Mouse (Mus musculus): ENCODE results near the gene Wdr93. TPM values are rescaled to one million over a fixed set of nuclear protein-coding genes. Genes with fewer than 3 reads are reported as not detected.
A peak's percentile ranks its signal among the peaks of the same experiment; 100 is the strongest.
"Not testable (repeated sequence)": the region's sequence is repeated elsewhere in the genome, so short reads cannot be mapped to it uniquely, and the experiment has no call there.

The Wdr93 gene
- total RNA-seq, 1 experiment from 2014 or later = 2.1 TPM

DNA sequence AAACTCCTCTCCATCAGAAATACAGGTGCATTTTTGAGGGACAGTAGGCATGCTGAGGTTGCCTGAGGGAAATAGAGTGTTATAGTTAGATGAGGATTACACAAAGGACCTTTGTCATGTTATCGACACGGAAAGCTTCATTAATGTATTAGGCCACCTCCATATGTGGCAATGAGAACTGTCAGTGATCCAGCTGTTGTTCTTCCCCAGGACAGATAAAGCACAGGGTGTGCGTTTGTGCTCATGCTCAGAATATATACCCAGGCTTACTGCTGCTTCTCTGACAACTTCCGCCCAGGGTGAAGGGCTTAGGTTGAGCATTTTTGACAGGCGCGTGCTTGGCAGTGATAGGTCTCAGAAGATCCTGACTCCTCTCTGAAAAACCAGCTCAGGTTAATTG is 6.5 kb downstream of the Wdr93 start:
- no peak for DNase-seq

DNA sequence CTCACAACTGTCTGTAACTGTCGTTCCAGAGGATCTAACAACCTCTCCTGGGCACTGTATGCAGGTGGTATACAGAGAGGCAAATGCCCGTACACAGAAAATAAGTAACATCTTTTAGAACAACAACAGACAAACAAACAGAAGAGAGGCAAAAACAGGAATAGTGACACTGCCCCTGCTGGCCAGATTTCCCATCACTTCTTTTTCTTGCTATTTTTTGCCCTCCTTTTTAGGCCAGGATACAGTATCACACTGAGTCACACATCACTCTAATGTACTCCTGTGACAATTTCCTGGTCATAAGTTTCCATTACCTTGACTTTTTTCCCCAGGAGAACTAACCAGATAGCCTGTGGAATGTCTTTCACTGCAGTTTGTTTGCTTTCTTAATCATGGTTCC is 13.4 kb downstream of the Wdr93 start:
- DNase-seq = no peak

DNA sequence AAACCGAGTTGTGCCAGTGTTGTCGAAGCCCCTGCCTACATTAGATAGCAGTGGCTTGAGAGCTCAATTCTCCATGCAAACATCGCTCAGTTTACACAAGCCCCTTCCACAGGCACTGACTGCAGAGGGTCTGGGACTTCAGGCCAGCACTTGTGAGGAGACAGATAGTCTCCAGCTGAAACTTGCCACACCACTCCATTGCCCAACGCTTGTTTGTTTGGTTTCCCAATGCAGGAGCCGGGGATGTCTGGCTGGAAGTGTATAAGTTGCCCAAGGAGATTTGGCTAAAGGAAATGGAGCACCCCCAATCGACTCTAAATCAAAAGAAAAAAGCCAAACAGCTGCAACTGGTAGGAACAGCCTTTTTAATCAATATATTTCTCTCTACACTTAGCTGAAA is 15.2 kb downstream of the Wdr93 start:
- DNase-seq = no peak

DNA sequence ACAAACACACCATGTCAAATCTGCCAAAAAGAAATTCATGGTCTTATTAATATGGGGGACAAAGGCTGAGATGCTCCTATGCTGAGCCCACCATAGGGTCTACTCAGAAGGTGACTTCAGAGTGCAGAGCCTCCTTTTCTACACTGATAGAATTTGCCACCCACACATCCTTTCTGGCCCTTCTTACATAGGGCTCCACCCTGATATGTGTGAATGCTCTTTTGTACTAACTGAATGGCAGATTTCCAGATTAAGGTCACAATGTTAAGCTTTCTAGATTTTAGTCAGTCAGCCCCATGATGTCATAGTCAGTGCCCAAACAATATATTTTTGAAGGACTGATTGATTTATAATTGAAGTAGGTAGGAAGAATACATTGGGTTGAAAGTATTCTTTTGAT is 16.8 kb downstream of the Wdr93 start:
- DNase-seq = no peak

DNA sequence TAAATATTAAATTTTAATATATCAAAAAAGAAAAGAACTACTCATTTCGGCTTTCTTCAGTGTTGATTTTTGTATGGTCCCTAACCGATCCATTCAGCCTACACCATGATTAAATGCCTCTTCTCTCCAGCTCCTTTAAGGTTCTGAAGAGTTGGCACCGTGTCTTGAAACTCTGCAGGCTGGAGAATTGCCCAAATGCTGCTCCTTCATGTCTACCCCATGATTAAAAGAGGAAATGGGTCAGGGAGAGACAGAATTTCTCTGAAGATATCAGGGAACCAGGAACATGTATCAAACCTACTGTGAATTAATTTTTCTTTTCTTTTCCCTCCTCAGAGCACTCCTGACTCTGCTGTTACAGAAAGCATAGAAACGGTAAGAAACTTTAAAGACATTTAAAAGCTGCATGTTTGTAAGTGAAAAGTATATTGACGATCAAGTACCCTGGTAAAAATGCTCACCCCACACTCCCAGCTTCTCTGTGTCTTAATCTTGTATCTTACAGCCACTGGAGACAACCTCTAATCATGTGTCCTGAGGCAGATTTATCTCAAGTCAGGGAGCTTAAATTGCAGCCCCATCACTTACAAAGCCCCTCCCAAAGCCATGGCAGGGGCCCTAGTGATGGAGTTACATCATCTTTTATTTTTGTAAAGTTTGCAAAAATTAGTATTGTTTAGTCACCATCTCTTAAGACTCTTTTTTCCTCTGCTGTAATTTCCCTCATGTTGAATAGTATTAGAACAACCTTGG is 18.3 kb downstream of the Wdr93 start:
- no peak for DNase-seq

DNA sequence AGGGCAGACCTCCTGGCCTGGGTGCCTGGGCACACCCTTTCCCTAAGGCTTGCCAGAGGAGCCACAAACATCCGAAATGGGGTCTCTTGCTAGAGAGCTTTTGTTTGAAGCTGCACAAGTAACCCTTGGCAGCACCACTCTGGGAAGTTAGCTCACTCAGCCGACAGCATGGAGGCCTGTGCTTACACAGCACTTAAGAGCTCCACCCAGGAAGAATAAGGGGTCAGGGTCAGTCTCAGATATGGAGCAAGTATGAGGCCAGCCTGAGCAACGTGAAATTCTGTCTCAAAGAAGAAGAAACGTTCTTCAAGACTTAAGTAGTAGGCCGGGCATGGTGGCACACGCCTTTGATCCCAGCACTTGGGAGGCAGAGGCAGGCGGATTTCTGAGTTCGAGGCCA is 19.1 kb downstream of the Wdr93 start:
- DNase-seq = no peak

DNA sequence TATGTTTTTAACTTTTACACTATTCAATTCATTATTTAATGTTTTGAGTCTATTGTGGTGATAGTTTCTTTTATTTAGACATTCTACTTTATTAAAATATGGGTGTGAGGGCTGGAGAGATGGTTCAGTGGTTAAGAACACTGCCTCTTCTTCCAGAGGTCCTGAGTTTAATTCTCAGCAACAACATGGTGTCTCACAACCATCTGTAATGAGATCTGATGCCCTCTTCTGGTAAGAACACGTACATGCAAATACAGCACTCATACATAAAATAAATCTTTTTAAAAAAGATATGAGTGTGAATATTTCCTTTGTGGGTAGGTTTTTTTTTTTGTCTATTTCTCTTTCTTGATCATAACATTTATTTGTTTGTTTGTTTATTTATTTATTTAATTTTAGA is 23.0 kb downstream of the Wdr93 start:
- DNase-seq = no peak

DNA sequence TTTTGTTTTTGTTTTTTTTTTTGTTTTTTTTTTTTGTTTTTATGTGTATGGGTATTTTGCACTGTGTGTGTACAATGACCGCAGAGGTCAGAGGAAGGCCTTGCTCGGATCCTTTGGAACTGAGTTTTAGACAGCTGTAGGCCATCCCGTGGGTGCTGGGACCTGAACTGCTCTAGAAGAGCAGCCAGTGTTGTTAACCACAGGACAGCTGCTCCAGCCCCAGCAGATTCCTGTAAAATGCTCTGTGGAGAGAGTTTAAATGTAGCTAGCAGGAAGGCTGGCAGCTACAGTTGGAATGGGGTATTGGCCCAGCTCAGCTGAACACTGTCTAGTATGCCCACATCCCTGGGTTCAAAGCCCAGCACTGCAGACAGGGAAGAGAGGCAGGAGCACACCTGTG is 26.7 kb downstream of the Wdr93 start:
- no peak for DNase-seq

DNA sequence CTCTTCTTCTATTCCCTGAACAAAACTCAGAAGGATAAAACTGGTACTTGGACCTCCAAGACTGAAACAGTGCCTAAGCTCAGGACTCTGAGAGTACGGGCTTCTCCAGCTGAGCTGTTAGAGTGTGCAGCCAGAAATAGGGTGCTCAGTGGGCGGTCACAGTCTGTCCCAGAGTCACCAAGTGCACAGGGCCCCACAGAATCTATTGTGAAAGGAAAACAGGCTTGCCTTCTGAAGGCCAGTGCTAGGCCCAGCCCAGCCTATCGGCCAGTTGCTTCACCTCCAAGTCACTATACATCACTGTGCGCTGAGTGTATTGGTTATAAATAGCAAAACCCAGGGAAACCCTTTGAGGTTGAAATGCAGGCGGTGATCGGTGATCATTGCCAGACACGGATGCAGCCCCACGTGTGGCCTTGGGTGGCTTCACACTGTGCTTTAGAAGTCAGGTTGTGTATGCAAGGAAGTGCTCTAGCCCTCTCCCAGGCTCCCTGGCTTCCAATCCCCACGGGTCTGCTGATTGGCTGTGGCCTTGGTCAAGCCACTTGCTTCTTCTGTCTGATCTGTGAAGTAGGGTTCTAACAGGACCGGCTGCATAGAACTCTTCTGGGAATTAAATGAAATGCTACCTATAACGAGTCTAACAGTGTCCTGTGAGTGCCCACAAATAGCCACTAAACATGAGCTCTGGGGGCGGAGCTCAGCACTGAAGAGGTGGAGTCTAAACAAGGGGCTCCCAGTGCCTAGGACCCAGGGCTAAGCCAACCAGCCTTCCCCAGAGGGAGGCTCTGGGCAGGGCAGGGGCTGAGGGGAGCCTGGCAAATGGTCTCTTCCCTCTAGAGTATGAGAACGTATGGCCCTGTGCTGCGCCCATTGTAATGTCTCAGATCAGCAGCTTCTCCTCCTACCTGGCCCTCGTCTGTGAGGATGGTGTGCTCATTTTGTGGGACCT is 28.9 kb downstream of the Wdr93 start:
- DNase-seq = no peak

DNA sequence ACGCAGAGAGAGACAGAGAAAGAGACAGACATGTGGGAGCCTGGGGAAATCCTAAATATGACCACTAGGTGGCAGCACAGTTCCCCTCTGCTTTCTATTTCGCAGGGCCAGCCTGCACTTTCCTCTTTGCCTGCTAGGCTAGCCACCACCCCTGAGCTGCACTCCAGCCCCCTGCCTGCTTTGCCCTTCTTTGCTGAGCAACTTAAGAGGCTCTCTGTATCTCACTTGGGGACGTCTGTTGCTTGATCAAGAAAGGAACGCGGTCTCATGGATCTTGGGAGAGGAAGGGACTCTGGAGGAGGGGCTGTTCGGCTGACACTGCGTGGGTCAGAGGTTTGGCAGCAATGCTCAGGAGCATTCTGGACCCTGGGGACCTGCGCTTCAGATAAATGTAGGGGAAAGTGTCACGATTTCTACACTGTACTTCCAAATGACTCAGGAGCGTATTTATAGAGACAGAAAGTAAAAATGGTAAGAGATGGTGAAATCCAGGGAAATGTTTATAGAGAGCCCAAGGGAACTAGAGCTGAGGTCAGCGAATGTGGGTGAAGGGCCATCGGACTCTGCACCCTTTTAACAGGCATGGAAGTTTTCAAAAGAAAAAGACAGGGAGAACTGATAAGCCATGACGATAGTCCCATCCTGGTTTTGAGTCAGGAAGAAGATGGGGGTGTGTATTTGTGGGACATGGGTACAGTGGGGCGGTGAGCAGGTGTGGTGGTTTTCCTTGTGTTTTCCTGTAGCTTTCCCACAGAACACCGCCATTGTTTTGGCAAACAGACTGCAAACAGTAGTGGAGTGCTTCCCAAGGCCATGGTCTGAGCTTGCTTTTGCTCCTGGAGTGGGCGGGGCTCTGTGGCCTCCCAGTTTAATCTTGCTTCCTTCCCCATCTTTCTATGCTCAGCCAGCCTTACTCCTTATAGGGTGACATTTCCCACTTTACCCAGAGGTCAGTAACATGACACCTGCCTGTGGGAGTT is 38.0 kb downstream of the Wdr93 start:
- DNase-seq = peak; percentile 71

DNA sequence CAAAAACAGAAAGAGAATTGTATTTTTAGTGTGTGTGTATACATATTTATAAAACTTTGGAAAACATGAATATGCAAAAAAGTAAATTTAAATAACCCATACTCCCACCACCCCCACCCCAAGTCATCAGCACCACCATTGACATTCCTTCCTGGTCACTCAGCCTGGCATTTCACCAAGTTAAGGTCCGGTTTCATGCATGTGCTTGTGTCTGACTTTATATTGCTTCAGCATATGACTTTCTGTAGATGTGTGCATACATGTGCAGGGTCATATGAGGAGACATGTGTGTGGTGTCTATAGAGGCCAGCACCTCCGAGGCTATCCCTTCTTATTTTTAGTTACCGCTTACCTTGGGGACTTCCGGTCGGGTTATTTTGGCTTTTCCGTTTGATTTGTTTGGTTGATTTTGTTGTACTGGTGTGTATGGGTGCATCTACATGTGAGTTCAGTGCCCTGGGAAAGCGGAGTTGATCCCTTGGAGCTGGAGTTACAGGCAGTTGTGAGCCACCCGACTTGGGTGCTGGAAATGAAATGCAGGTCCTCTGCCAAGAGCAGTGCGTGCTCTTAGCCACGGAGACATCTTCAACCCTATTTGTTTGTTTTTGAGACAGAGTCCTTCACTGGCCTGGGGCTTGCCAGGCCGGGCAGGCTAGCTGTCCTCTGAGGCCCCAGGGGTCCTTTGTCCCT is 39.0 kb downstream of the Wdr93 start:
- no peak for DNase-seq

DNA sequence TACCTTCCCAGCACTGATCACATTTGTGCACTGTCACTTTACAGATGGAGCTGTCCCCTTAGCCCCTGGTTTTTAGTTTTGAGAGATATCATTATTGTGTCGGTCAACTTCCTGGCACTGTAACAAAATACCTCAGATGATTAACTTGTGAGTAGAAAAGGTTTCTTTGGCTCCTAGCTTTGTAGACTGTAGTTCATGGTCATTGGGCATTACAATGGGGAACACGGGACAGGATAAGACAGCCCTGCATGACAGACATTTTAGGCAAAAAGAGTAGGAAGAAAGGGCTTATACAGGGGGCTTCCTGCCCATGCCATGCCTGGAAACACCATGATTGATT is 39.5 kb downstream of the Wdr93 start:
- no peak for DNase-seq

DNA sequence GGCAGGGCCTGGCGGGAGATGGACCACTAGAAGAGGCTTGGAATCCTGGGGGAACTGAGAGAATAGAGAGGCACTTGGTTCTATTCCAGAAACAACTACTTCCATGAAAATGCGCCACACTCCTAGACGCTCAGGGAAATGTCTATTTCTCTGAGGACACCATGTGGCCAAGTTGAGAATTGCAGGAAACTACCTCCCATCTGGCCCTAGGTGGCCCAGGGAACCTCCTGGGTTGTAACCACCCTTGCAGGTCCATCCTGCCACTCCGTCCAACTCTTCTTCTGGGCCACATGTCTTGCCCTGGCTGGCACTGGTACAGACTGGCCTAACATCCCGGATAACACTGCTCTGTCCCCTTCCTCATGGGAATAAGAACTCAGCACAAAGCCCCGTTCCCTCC is 43.3 kb downstream of the Wdr93 start:
- DNase-seq = peak; percentile 60

DNA sequence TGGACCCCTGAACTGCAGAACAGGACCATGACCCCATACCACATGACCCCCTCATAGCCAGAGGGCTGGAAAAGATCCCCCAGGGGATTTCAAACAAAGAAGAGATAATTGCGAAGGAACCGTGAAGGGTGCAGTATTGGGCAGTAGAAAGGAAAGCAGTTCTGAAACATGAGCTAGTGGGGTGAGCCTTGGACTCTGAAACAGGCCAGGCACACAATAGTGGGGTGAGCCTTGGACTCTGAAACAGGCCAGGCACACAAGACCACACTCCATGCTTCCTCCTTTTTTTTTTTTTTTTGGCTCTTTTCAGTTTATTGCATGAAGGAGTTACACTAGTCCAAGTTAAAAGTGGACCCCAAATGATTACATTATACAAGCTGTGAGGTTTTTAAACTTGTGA is 46.8 kb downstream of the Wdr93 start:
- not testable (repeated sequence) for DNase-seq

DNA sequence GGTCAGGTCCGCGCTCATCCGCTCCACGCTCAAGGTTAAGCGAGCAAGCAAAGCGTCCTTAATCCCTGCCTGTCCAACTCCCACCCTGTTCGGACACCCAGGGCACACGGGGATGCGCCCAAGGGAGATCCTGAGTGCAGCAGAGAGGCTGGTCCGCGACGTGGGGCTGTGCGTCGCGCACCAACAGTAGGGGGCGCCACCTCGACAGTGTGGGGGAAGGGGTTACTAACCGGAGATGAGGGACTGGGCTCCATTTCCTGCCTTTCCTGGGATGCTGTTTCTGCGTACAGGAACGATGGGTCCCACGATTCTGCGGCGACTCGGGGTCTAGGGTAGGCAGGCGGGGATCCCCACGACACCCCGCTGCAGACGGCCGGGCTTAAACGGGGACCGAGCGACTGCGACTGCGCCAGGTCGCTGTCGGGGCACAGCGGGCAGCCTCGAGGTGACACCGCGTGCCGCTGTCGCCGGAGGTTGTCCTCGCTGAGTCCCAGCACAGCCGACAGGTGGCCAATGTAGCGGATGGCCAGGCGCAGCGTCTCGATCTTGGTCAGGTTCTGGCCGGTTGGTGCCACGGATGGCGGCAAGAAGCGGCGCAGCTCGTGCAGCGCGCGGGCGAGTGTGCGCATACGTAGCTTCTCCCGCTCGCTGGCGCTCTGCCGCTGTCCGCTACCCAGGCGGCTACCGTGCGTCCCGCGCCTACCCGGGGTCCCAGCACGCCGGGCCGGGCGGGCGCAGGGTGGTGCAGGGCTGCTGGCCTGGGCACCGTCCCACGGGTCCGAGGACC is 49.9 kb downstream of the Wdr93 start:
- DNase-seq = peak; percentile 61

DNA sequence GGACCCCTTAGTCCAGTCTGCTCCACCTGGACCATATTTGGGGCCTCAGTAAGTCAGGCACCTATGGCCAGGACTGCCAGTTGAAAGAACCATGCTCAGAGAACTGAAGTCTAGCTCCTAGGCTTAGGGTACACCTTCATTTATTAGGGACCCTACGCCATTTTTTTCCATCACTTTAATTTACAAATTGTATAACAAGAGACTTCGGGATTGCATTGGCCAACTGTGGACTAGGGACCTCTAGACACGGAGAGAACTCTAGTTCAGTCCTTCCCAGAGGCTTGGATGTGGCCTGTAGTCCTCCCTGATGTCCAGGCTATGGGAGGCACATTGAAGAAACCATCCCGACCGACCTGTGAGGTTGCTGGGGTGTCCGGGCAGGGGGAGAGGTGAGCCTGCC is 50.7 kb downstream of the Wdr93 start, which contains the start of gene Mesp1:
TSS of gene Mesp1 (minus strand) at position 101 of the 400 bp plus-strand sequence.
- DNase-seq = no peak

DNA sequence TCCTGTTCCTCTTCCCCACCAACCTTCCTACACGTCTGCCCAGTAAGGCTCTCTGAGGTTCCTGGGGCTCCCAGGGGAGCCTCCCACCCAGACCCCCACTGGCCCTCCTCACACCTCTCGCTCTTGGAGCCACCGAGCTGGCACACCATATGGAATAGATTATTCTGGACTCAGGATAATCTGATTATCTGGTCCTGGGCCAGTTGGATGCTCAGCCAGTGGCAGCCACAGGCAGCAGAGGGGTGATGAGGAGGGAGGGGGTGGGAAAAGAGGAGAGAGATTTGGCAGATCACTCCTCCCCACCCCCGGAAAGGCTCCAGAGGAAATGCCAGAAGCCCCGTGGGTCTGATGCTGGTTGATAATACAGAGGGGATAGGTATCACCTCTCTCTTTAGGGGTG is 55.6 kb downstream of the Wdr93 start:
- DNase-seq = no peak

DNA sequence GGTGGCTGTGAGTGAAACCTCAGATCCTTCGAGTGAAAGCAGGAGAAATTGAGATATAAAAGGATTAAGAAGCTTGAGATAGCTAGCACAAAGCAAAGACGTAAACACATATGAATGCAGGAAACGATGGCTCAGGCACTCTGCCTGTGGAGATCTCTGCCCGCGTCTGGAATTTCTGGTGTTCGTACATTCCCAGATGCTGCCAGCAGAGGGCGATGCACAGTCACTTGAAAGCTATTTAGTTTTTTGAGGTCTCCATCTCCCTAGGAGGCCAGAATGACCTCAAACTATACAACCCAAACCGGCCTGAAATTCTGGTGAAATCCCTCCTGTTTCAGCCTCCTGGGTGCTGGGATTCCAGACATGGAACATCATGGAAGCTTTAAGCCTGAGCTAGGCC is 56.1 kb downstream of the Wdr93 start:
- DNase-seq = peak; percentile 79

DNA sequence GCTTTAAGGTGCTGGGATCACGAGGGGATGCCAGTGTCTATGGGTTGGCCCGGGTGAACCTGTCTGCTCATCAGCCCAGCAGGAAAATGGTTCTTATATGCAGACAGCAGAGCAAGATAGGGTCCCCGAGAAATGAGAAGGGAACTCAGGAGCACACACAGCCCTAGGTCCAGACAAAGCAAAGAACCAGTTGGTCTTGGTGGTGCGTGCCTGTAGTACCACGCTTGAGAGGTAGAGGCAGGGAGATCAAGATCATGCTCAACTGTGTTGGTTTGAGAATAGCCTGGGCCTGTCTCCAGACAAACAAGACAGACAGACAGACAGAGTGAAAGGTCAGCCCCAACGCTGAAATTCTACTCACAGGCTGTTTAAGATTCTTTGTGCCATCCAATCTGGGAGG is 56.5 kb downstream of the Wdr93 start:
- no peak for DNase-seq

DNA sequence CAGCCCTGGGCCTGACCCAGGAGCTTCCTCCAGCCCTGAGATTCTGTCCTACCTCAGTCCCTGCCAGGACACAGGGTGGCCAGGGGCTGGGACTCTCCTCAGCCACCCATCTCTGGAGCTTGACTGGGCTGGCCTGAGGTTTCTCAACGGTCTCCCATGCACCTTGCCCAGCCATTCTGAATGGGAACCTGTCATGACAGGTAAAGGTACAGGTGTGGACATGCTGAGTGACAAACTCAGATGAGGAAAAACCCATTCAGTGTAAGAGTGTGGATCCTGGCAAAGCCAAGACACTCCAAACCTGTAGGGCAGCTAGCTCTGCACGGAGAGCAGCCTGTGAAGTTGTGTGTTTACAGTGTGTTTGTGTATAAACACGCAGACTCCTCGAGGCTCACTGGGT is 57.4 kb downstream of the Wdr93 start:
- DNase-seq = no peak

DNA sequence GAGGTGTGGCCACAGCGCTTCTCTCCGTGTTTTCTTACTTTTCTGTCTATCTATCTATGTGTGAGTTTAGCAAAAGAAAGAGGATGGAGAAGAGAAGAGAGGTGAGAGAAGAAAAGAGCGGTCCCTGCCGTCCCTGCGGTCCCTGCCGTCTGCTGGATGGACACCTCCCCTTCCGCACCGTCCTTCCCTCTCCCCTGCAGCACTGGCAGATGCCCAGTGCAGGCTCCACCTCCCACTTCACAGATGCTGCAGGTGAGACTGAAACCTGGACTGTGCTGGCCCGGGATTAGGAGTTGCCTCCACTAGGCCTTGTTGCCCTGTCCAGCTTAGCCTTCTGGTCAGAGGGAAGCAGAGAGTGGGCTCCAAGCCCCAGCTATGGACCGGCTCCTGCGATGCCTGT is 58.4 kb downstream of the Wdr93 start:
- no peak for DNase-seq
